Mouse (Mus musculus) hindbrain, embryonic 16.5 days (tissue): ENCODE results near the gene Armh4. TPM values are rescaled to one million over a fixed set of nuclear protein-coding genes. Genes with fewer than 3 reads are reported as not detected.

Source experiments
- ATAC-seq: fragments of 200-750 bp; cut with Nextera tagmentation; 2 replicates; pipeline ENCODE4 v1.8.0; 2017; ENCODE audit warnings: moderate TSS enrichment, moderate library complexity
- H3K27ac ChIP-seq: fragments of 300-500 bp; sonication (generic); 2 replicates; pipeline ENCODE4 v1.5.1; 2014; ENCODE audit warnings: low read depth, mild to moderate bottlenecking, control low read depth, low read length, moderate library complexity
- H3K27me3 ChIP-seq: fragments of 300-500 bp; sonication (generic); replicated peaks from 2 replicates; pipeline ENCODE4 v1.6.1; 2014; ENCODE audit warnings: low read length; ENCODE audit not compliant: control insufficient read depth, insufficient read depth
- H3K36me3 ChIP-seq: fragments of 300-500 bp; sonication (generic); 2 replicates; pipeline ENCODE4 v1.6.1; 2014; ENCODE audit warnings: mild to moderate bottlenecking, low read length, moderate library complexity, mixed read lengths; ENCODE audit not compliant: control insufficient read depth, insufficient read depth
- H3K4me1 ChIP-seq: fragments of 300-500 bp; sonication (generic); 2 replicates; pipeline ENCODE4 v1.6.1; 2014; ENCODE audit warnings: low read depth, low read length; ENCODE audit not compliant: control insufficient read depth, insufficient read depth
- H3K4me2 ChIP-seq: fragments of 300-500 bp; sonication (generic); 2 replicates; pipeline ENCODE4 v1.6.1; 2014; ENCODE audit warnings: mild to moderate bottlenecking, low read length, control low read depth, moderate library complexity
- H3K4me3 ChIP-seq: fragments of 300-500 bp; sonication (generic); 2 replicates; pipeline ENCODE4 v1.5.1; 2014; ENCODE audit warnings: mild to moderate bottlenecking, low read length, control low read depth, moderate library complexity
- H3K9ac ChIP-seq: fragments of 300-500 bp; sonication (generic); 2 replicates; pipeline ENCODE4 v1.6.1; 2014; ENCODE audit warnings: low read depth, mild to moderate bottlenecking, control low read depth, low read length, moderate library complexity
- H3K9me3 ChIP-seq: fragments of 300-500 bp; sonication (generic); 2 replicates; pipeline ENCODE4 v1.6.1; 2014; ENCODE audit warnings: mild to moderate bottlenecking, low read length, moderate library complexity; ENCODE audit not compliant: control insufficient read depth
- WGBS: fragments of 180-500 bp; shearing (Covaris S2); extraction: QIAGEN DNeasy Blood & Tissue Kit; methylation state at CpG from one replicate; pipeline ENCODE4 v1.1.7; 2014; 5-methylcytosine and 5-hydroxymethylcytosine counted together
- polyA plus RNA-seq: library from polyadenylated mRNA; unstranded; fragments of >200 nt; fragmentation: Nextera tagmentation; extraction: Ambion mirVana; gene quantifications from 2 replicates; pipeline ENCODE4 v1.2.1, GENCODE M21; 2015

The Armh4 gene
- polyA plus RNA-seq, 1 experiment from 2014 or later = 26.4 TPM

DNA sequence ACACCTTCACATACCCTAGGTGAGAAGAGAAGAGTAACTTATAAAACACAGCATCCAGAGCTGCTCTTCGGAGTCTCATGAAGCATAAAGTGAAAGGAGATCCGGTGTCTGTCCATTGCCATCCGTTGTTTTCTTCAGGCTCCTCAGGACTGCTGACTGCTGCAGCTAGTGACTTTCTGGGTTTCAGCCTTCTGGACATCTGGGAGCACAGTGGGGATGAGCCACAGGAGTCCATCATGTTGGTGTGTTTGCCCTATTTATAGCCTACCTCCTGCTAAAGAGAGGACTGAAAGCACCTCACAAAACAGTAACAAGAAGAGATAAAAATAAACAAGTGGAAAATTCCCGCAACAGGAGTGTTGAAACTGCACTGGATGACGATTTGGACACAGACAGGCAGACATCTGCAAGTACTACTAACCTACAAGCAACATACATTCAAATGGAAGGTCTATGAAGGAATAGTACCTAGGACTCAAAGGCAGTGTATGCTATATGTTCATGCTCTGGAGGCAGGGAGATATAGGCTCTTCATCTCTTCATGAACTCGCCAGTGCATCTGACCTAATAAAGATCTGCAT is 39.1 kb downstream of the Armh4 start:
- Histone ChIP-seq H3K27ac (no peak overlapping the region), H3K36me3 (no peaks in the 10 kb centered on the region), H3K4me3 (no peak overlapping the region), H3K9ac (no peak overlapping the region), H3K4me2 (no peak overlapping the region), H3K9me3 (no peaks in the 10 kb centered on the region), H3K4me1 (no peaks in the 10 kb centered on the region), H3K27me3 (no peaks in the 10 kb centered on the region)
- 81% methylated on average over 6 of the region's 6 CpGs for WGBS
- no peak for ATAC-seq

DNA sequence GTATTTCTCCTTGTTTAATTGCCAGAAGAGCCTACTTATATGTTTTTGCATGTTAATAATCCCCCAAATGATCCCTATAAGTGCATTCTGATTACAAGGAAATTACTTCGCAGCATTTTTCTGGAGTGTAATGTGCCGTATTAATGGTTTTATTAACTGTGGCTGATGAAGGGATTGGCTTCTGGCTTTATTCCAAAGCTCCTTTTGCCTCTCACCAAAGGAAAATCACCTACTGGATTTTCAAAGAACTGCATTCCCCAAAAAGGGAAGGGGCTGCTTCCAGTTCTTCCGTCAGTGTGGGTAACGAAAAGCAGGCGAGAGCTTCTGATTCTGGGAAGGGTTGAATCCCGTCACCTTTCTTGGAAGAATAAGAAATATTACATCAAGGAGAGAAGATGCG is 43.9 kb downstream of the Armh4 start:
- H3K4me3 ChIP-seq = no peak overlapping the region
- no peak overlapping the region for H3K9ac ChIP-seq
- H3K4me2 ChIP-seq = no peak overlapping the region
- no peak overlapping the region for H3K27ac ChIP-seq
- WGBS = 52% methylated on average over 7 of the region's 7 CpGs
- ATAC-seq = 0 out of 2 replicates have a peak, but pooled peaks have one; percentile 28
- H3K36me3 ChIP-seq = no peaks in the 10 kb centered on the region
- no peaks in the 10 kb centered on the region for H3K4me1 ChIP-seq
- H3K9me3 ChIP-seq = no peaks in the 10 kb centered on the region
- no peaks in the 10 kb centered on the region for H3K27me3 ChIP-seq

DNA sequence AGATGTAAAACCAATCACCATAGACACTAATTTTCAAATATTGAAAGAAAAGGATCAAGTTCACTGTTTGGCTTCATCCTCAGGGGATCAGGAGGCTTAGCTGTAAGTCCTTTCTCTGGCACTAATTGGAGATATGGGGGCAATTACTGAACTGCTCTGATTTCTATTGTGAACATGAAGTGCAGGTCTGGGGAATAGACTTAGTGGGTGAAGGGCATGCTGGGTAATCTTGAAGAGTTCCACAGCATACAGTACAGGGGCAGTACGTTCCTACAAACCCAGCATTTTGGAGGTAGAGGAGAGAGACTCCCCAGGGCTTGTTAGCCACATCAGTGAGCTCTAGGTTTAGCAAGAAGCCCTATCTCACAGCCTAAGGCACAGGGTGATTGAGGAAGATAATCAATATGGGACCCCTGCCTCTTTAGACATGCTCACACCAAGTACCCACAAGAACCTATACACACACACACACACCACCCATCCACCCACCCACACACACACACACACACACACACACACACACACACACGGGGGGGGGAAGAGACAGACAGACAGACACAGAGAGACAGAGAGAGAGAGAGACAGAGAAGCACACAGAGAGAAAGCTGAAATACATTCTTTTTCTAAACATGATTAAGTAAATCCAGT is 44.6 kb downstream of the Armh4 start:
- Histone ChIP-seq H3K36me3 (no peaks in the 10 kb centered on the region), H3K4me2 (no peak overlapping the region), H3K4me3 (no peak overlapping the region), H3K9ac (no peak overlapping the region), H3K27me3 (no peaks in the 10 kb centered on the region), H3K4me1 (no peaks in the 10 kb centered on the region), H3K27ac (no peak overlapping the region), H3K9me3 (no peaks in the 10 kb centered on the region)
- peak; percentile 63 for ATAC-seq
- WGBS = 56% methylated on average over 2 of the region's 2 CpGs

DNA sequence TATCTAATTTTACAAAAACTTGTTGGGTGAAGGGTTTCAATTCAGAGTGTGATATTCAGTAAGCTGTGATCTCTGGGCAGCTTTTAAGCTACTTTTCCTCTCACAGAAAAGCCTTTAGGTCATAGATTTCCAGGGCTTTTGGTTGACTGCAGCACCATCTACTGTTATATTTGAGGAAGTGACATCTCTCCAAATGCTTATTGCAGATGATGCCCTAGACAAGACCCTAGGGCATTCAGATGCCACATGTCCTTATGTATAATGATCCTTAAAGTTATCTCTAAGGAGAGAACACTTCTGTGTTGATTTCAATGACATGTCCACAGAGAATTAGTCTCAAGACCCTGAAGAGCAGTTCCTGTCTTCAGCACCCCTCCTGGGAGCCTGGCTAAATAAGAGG is 49.2 kb downstream of the Armh4 start:
- ATAC-seq = peak; percentile 62
- H3K4me2 ChIP-seq = no peak overlapping the region
- no peaks in the 10 kb centered on the region for H3K9me3 ChIP-seq
- no peak overlapping the region for H3K27ac ChIP-seq
- H3K4me3 ChIP-seq = no peak overlapping the region
- no peaks in the 10 kb centered on the region for H3K36me3 ChIP-seq
- H3K9ac ChIP-seq = no peak overlapping the region
- H3K27me3 ChIP-seq = no peaks in the 10 kb centered on the region
- H3K4me1 ChIP-seq = no peaks in the 10 kb centered on the region

DNA sequence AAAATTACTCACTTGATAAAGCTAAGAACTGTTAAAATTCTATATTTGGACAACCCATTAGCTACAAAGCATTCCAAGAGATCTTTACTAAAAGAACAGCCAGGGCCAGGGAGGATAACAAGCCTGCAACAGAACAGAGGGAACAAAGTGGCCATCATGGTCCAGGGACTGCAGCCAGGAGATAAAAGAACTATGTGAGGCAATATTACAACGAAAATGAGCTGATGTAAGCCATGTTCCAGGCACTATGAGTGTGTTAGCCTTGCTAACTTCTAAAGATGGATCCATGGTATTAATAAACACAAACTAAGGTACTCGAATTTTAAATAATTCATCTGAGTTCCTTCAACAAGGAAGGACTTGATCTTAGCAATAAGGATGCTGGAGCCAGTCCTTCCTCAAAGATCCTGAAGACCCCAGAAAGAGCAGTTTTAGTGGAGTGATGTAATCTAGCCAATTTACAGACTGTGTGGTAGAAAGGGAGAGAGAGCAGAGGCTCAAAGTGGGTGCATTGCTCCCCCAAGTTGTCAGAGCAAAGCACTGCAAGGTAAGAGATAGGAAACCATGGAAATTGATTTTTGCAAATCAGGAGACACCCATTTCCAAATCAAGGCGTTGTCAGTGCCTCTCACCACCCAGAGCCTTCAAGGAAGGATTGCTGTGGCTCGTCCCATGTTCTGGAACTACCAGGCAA is 59.7 kb downstream of the Armh4 start:
- Histone ChIP-seq H3K9me3 (no peaks in the 10 kb centered on the region), H3K27me3 (no peaks in the 10 kb centered on the region), H3K4me3 (no peak overlapping the region), H3K36me3 (no peaks in the 10 kb centered on the region), H3K9ac (no peak overlapping the region), H3K4me2 (no peak overlapping the region), H3K27ac (no peak overlapping the region), H3K4me1 (no peaks in the 10 kb centered on the region)
- peak; percentile 79 for ATAC-seq
- 59% methylated on average over 4 of the region's 4 CpGs for WGBS

DNA sequence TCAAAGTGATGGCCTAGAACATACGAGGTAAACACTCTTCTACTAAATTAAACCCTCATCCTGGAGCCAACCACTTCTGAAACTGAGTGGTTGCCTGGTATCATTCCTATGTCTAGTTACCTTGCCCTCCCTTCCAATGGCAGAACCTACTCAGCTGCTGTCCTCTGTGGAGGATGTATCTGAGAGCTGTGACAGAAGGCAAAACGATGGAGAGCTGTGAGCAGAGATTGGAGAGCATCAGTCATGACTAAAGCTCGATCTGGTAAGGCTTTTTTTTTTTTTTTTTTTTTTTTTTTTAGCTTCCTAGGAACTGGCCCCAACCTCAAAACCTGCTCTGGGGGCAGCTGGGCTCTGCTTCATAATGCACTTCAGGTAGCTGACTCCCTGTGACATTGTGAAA is 60.4 kb downstream of the Armh4 start:
- no peaks in the 10 kb centered on the region for H3K36me3 ChIP-seq
- H3K27ac ChIP-seq = no peak overlapping the region
- no peaks in the 10 kb centered on the region for H3K27me3 ChIP-seq
- no peaks in the 10 kb centered on the region for H3K4me1 ChIP-seq
- WGBS = 67% methylated on average over 3 of the region's 3 CpGs
- no peak overlapping the region for H3K4me2 ChIP-seq
- no peak overlapping the region for H3K9ac ChIP-seq
- no peak overlapping the region for H3K4me3 ChIP-seq
- no peaks in the 10 kb centered on the region for H3K9me3 ChIP-seq
- ATAC-seq = no peak

DNA sequence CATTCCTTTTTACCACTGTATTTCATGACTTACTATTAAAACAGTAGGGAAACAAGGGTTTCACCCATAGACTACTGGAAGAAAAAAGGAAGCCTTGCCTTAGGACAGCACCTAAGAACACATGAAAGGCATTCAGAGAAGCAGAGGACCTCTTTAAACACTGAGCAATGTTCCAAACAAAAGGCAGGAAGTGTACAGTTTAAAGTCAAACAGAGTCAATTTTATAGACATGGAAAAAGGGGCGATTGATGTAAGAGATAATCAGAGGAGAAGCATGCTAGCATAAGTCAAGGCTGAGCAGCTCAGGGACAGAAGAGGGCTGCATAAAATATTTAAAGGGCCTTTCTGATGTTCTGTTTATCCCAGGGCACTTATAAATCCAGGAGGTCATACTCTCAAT is 61.9 kb downstream of the Armh4 start:
- ATAC-seq = no peak
- WGBS = 81% methylated on average over 1 of the region's 1 CpGs
- H3K36me3 ChIP-seq = no peaks in the 10 kb centered on the region

DNA sequence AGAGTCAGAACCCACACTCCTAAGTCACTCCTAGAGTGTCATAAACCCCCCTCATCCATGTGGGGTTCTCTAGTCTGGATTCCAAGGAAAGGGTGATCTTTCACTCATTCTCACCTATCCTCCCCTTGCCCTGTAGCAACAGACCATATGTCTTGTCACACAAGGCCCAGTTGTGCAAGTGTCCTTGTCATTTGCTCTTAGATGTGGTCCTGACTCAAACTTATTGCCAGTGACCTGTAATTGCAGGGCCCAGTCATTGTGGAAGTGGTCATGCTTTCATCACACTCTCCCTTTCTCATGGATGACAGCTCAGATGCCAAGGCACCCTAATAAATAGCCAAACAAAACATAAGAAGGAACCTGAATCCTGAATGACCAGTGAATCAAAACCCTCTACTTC is 63.5 kb downstream of the Armh4 start:
- Histone ChIP-seq H3K4me3 (no peak overlapping the region), H3K9me3 (no peaks in the 10 kb centered on the region), H3K36me3 (no peaks in the 10 kb centered on the region), H3K27ac (no peak overlapping the region), H3K4me2 (no peak overlapping the region), H3K27me3 (no peaks in the 10 kb centered on the region), H3K9ac (no peak overlapping the region), H3K4me1 (no peaks in the 10 kb centered on the region)
- no peak for ATAC-seq

More for the DNA sequence above, 61.9 kb downstream of the Armh4 start:
- no peaks in the 10 kb centered on the region for H3K27me3 ChIP-seq
- no peak overlapping the region for H3K9ac ChIP-seq
- no peak overlapping the region for H3K4me2 ChIP-seq
- H3K4me3 ChIP-seq = no peak overlapping the region
- no peak overlapping the region for H3K27ac ChIP-seq
- no peaks in the 10 kb centered on the region for H3K4me1 ChIP-seq
- no peaks in the 10 kb centered on the region for H3K9me3 ChIP-seq

DNA sequence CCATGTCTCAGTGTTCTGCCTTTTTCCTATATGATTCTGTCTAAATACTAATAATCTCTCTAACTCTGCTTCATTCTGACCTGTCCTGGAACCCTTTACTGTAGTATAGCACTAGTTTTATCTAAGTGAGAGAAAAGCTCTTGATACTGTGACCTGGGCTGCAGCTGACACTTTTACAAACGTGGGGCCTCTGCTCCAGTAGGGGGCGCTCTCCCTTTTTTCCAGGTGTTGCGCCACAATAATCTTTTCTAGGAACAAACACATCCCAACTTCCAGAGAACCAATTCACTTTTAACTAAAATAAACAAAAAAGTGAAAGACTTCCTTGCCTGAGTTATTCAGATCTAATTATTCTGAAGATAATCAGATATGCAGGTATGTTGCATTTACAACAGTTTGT is 72.2 kb downstream of the Armh4 start:
- WGBS = 45% methylated on average over 3 of the region's 3 CpGs
- no peak for ATAC-seq
- no peak overlapping the region for H3K4me2 ChIP-seq
- no peaks in the 10 kb centered on the region for H3K9me3 ChIP-seq
- no peaks in the 10 kb centered on the region for H3K4me1 ChIP-seq
- H3K4me3 ChIP-seq = no peak overlapping the region
- no peaks in the 10 kb centered on the region for H3K36me3 ChIP-seq
- H3K27me3 ChIP-seq = no peaks in the 10 kb centered on the region
- H3K27ac ChIP-seq = no peak overlapping the region
- no peak overlapping the region for H3K9ac ChIP-seq
